Mouse (Mus musculus) CH12.LX (cell line): ENCODE results near the gene Vsig10. TPM values are rescaled to one million over a fixed set of nuclear protein-coding genes. Genes with fewer than 3 reads are reported as not detected.

Experiments
- DNase-seq: peaks from one replicate; pipeline ENCODE4 v3.0.0-alpha.2; 2013; ENCODE audit errors: extremely low read depth
- H3K27ac ChIP-seq: 2 replicates; pipeline ENCODE4 v1.5.1; 2012; ENCODE audit warnings: low read depth, mild to moderate bottlenecking, control low read depth, moderate library complexity; ENCODE audit not compliant: insufficient read depth
- H3K27me3 ChIP-seq: replicated peaks from 2 replicates; pipeline ENCODE3; 2012; ENCODE audit warnings: inconsistent platforms
- H3K36me3 ChIP-seq, 2 experiments: replicated peaks in 1 of 2; 2 replicates each; pipeline versions ENCODE3 to v1.6.1; 2012; ENCODE audit warnings: inconsistent platforms in 1 of 2, low read length in 1 of 2, mild to moderate bottlenecking in 1 of 2, mixed read lengths in 1 of 2, moderate library complexity in 1 of 2; ENCODE audit not compliant: control insufficient read depth in 1 of 2, insufficient read depth in 1 of 2
- H3K4me1 ChIP-seq, 2 experiments: 2 replicates each; pipeline ENCODE4 v1.6.1; 2012; ENCODE audit warnings: inconsistent platforms in 1 of 2, moderate library complexity in 1 of 2; ENCODE audit not compliant: insufficient read depth in 2 of 2, control insufficient read depth in 1 of 2
- H3K4me2 ChIP-seq: 2 replicates; pipeline ENCODE4 v1.6.1; 2012; ENCODE audit warnings: low read depth, mild to moderate bottlenecking, control low read depth; ENCODE audit not compliant: poor library complexity, insufficient read depth, severe bottlenecking
- H3K4me3 ChIP-seq, 3 experiments: fragments of 150-350 bp in 1 of 3; sonication (generic) in 1 of 3; replicated peaks in 1 of 3; 2 replicates each; pipeline versions ENCODE3 to v1.5.1; 2011 to 2012; ENCODE audit warnings: low read depth in 2 of 3, low read length in 2 of 3, mild to moderate bottlenecking in 2 of 3, moderate library complexity in 2 of 3, control low read depth in 1 of 3, improper control_type of control experiment in 1 of 3, inconsistent platforms in 1 of 3, mixed read lengths in 1 of 3; ENCODE audit not compliant: poor library complexity in 1 of 3
- H3K79me2 ChIP-seq: replicated peaks from 2 replicates; pipeline ENCODE4 v1.6.1; 2012; ENCODE audit warnings: mild to moderate bottlenecking, moderate library complexity; ENCODE audit not compliant: control insufficient read depth, poor library complexity, insufficient read depth, severe bottlenecking; ENCODE audit errors: extremely low read depth
- H3K9ac ChIP-seq: 2 replicates; pipeline ENCODE4 v1.6.1; 2012; ENCODE audit warnings: low read depth, mild to moderate bottlenecking, control low read depth, moderate library complexity; ENCODE audit not compliant: insufficient read depth
- H3K9me3 ChIP-seq: replicated peaks from 2 replicates; pipeline ENCODE3; 2012; ENCODE audit warnings: low read length, inconsistent platforms, mixed read lengths
- BHLHE40 ChIP-seq: IDR thresholded peaks from 2 replicates; pipeline ENCODE4 v1.6.1; 2011; ENCODE audit warnings: mild to moderate bottlenecking, low read depth, low read length, improper control_type of control experiment
- CHD2 ChIP-seq: IDR thresholded peaks from 2 replicates; pipeline ENCODE4 v1.6.1; 2011; ENCODE audit warnings: low read length, improper control_type of control experiment
- ELF1 ChIP-seq: IDR thresholded peaks from 2 replicates; pipeline ENCODE4 v1.6.1; 2014; ENCODE audit warnings: low read depth, mild to moderate bottlenecking, inconsistent platforms, low read length, improper control_type of control experiment
- GABPA ChIP-seq: IDR thresholded peaks from 2 replicates; pipeline ENCODE4 v1.6.1; 2012; ENCODE audit warnings: low read depth, low read length, improper control_type of control experiment, inconsistent platforms; ENCODE audit not compliant: insufficient replicate concordance
- HCFC1 ChIP-seq: IDR thresholded peaks from 2 replicates; pipeline ENCODE4 v1.6.1; 2012; ENCODE audit warnings: low read depth, mild to moderate bottlenecking, inconsistent platforms, low read length, improper control_type of control experiment
- MAX ChIP-seq: IDR thresholded peaks from 2 replicates; pipeline ENCODE4 v1.6.1; 2011; ENCODE audit warnings: low read length, improper control_type of control experiment
- MEF2A ChIP-seq: IDR thresholded peaks from 2 replicates; pipeline ENCODE4 v1.6.1; 2014; ENCODE audit warnings: low read depth, mild to moderate bottlenecking, inconsistent platforms, low read length, improper control_type of control experiment, borderline replicate concordance
- NELFE ChIP-seq: IDR thresholded peaks from 2 replicates; pipeline ENCODE4 v1.6.1; 2011; ENCODE audit warnings: low read depth, low read length, improper control_type of control experiment
- PAX5 ChIP-seq: IDR thresholded peaks from 2 replicates; pipeline ENCODE4 v1.6.1; 2012; ENCODE audit warnings: low read length, inconsistent platforms, mixed read lengths
- POLR2A ChIP-seq: IDR thresholded peaks from 2 replicates; pipeline ENCODE4 v1.6.1; 2011; ENCODE audit warnings: low read depth, mild to moderate bottlenecking, improper control_type of control experiment, low read length
- TBP ChIP-seq: conservative IDR thresholded peaks from 2 replicates; pipeline ENCODE4 v1.6.1; 2011; ENCODE audit warnings: low read depth, low read length, improper control_type of control experiment
- UBTF ChIP-seq: IDR thresholded peaks from 2 replicates; pipeline ENCODE4 v1.6.1; 2012; ENCODE audit warnings: low read depth, mild to moderate bottlenecking, inconsistent platforms, low read length, improper control_type of control experiment, moderate library complexity
- ZC3H11A ChIP-seq: IDR thresholded peaks from 2 replicates; pipeline ENCODE4 v1.6.1; 2012; ENCODE audit warnings: low read depth, mild to moderate bottlenecking, inconsistent platforms, low read length, improper control_type of control experiment
- ZNF384 ChIP-seq: IDR thresholded peaks from 2 replicates; pipeline ENCODE4 v1.6.1; 2012; ENCODE audit warnings: low read depth, low read length, improper control_type of control experiment, inconsistent platforms
- dilution Hi-C: fragments of 300-500 bp; cut with MboI; formaldehyde crosslinking; loops from 2 replicates; pipeline ENCODE4 v1.14.3; 2020; ENCODE audit warnings: low sequenced_read_pairs; ENCODE audit not compliant: extremely low pct_unique_long_range_greater_than_20kb, extremely low pct_ligation_motif_present
- in situ Hi-C: fragments of 300-500 bp; cut with MboI; formaldehyde crosslinking; loops from 3 replicates; pipeline ENCODE4 v1.14.3; 2019; ENCODE audit warnings: low sequenced_read_pairs, low pct_ligation_motif_present, low pct_unique_long_range_greater_than_20kb, mixed read lengths
- polyA plus RNA-seq: library from polyadenylated mRNA; unstranded; fragments of >175 nt; gene quantifications from 2 replicates; pipeline ENCODE4 v1.2.1, GENCODE M21; 2012; ENCODE audit warnings: low read depth; ENCODE audit not compliant: insufficient read length
- total RNA-seq, 2 experiments: library from RNA; depleted of rRNA; stranded (reverse); fragments of 300-350 nt in 1 of 2; fragments of >200 nt in 1 of 2; gene quantifications; 2 replicates each; pipeline ENCODE4 v1.2.3; 2012 to 2014

The Vsig10 gene
- total and polyA plus RNA-seq, 3 experiments: 2.1 to 4.7 (median 3.9) TPM

DNA sequence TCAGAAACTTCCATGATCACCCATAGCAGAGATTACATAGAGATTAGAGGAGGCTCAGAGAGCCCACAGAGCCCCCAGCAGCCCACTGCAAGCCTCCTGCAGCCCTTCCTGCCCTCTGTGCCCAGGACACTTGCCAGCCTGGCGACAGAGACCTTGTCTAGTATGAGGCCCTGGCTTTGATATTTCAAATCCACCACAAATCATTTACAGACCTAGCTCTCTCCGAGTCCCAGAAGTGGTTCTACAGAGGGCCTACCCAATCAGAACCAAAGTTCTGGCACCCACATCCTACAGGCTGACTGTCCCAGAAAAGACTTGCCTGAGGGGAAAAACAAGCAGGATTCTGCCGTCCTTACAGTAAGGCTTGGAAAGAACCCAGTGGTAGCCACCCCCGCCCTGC, 33.6 kb upstream of the Vsig10 start:
- DNase-seq: no peak
- TF ChIP-seq TBP (no peak), MAX (no peak), ZNF384 (no peak)
- H3K27me3 ChIP-seq: peaks cover 4% of the 10 kb centered on the region
- peaks cover 39 to 50% of the 10 kb centered on the region in 2 experiments for H3K36me3 ChIP-seq
- no peak overlapping the region for H3K27ac ChIP-seq
- 0 out of 2 replicates have a peak overlapping the region, but pooled peaks have one; percentile 93 for H3K4me2 ChIP-seq
- dilution Hi-C loops: no loop called here
- peaks cover 5 to 21% of the 10 kb centered on the region in 2 experiments for H3K4me1 ChIP-seq
- H3K9ac ChIP-seq: no peak overlapping the region
- H3K4me3 ChIP-seq: no peak overlapping the region
- peaks cover 2% of the 10 kb centered on the region for H3K9me3 ChIP-seq
- in situ Hi-C loops: loop anchor here (10.0 kb wide), 1 partner anchor 170 kb away; the partner anchor contains the start of gene Suds3
- H3K79me2 ChIP-seq: peaks cover 22% of the 10 kb centered on the region

DNA sequence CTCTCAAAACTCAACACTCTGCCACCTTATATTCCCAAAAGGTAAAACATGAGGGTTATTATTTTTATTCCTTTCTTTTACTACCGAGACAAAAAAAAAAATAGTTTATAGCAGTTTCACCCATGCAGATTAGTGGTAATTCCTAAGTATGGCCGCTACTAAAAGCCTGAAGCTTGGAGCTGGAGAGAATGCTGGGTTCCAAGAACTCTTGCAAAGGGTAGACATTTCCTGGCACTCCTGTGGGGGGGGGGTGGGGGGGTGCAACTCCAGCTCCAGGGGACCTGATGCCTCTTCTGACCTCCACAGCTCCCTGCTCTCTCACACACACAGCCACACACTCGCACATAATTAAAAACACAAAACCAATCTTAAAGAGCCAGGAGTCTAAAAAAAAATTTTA, 32.6 kb upstream of the Vsig10 start:
- Histone ChIP-seq H3K4me3 (peak overlapping the region; percentile 88 to 96 (median 88)), H3K27me3 (peaks cover 4% of the 10 kb centered on the region), H3K27ac (no peak overlapping the region), H3K4me2 (peak overlapping the region; percentile 93), H3K4me1 (peaks cover 5 to 21% of the 10 kb centered on the region in 2 experiments), H3K36me3 (peaks cover 34 to 39% of the 10 kb centered on the region in 2 experiments), H3K9me3 (peaks cover 2% of the 10 kb centered on the region), H3K9ac (peak overlapping the region; percentile 88), H3K79me2 (peaks cover 22% of the 10 kb centered on the region)
- DNase-seq: no peak
- in situ Hi-C loops: loop anchor here (10.0 kb wide), 1 partner anchor 171 kb away; the partner anchor contains the start of gene Suds3
- TF ChIP-seq PAX5 (no peak), CHD2 (no peak), BHLHE40 (no peak), ELF1 (no peak), GABPA (no peak), HCFC1 (no peak), ZC3H11A (no peak), NELFE (no peak), MEF2A (no peak), UBTF (no peak), POLR2A (no peak)
- dilution Hi-C loops: no loop called here
